Mouse (Mus musculus) spleen, adult 2 months (tissue): ENCODE measurements around the gene Itgal.

Experiments
- CTCF ChIP-seq: fragments of 200-500 bp; IDR thresholded peaks from 2 replicates; pipeline ENCODE4 v1.5.1; 2011; ENCODE audit warnings: mild to moderate bottlenecking, inconsistent platforms; ENCODE audit not compliant: insufficient read depth, insufficient read length, insufficient replicate concordance; ENCODE audit errors: extremely low read depth
- POLR2A ChIP-seq: fragments of 200-500 bp; IDR thresholded peaks from 2 replicates; pipeline ENCODE4 v1.6.1; 2011; ENCODE audit warnings: low read depth, low read length, inconsistent platforms

DNA sequence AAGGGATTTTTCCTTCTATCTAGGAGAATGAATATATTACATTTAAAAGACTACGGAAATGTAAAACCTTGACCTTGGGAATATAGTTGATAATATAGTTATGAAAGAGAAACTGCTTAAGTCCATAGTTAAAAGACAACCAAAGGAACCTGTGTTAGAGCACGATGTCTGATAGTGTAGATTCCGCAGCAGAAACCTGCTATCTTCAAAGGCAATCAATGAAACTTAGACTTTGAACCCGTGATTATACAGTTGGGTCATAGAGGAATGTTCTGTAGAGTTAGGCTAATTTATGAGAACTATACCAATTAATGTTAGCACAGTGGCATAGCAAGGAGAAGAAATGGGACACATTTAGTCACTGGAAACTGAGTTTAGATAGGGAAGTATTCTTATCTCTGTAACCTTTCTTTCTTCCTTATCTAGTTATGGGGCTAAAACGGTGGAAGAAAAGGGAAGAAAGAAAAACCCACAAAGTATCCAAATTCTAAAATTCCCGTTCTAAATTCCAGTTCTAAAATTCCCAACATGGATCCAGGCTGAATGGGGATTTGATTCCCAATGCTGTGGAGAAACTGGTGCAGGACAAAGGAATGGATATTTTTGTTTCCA is 82.4 kb downstream of the Itgal start:
- no peak for TF ChIP-seq CTCF
- TF ChIP-seq POLR2A, result no peak
